Mouse (Mus musculus) midbrain, embryonic 11.5 days (tissue): ENCODE measurements around the gene Ethe1. TPM values are rescaled to one million over a fixed set of nuclear protein-coding genes. Genes with fewer than 3 reads are reported as not detected.

Experiments
- ATAC-seq: fragments of 200-750 bp; cut with Nextera tagmentation; 2 replicates; pipeline ENCODE4 v1.8.0; 2017; ENCODE audit warnings: moderate TSS enrichment, moderate library complexity; ENCODE audit not compliant: low FRiP score
- DNase-seq: peaks from one replicate; pipeline ENCODE4 v3.0.0; 2015; ENCODE audit warnings: low spot score; ENCODE audit errors: missing footprints
- H3K27ac ChIP-seq: fragments of 300-500 bp; sonication (generic); 2 replicates; pipeline ENCODE4 v1.5.1; 2014; ENCODE audit warnings: low read depth, low read length
- H3K27me3 ChIP-seq: fragments of 300-500 bp; sonication (generic); 2 replicates; pipeline ENCODE4 v1.6.1; 2014; ENCODE audit warnings: mild to moderate bottlenecking, low read length, moderate library complexity, mixed read lengths; ENCODE audit not compliant: control insufficient read depth, insufficient read depth
- H3K36me3 ChIP-seq: fragments of 300-500 bp; sonication (generic); 2 replicates; pipeline ENCODE4 v1.6.1; 2014; ENCODE audit warnings: mild to moderate bottlenecking, low read length, moderate library complexity, mixed read lengths; ENCODE audit not compliant: control insufficient read depth, insufficient read depth
- H3K4me1 ChIP-seq: fragments of 300-500 bp; sonication (generic); 2 replicates; pipeline ENCODE4 v1.6.1; 2014; ENCODE audit warnings: low read length; ENCODE audit not compliant: control insufficient read depth, insufficient read depth
- H3K4me2 ChIP-seq: fragments of 300-500 bp; sonication (generic); 2 replicates; pipeline ENCODE4 v1.6.1; 2014; ENCODE audit warnings: mild to moderate bottlenecking, moderate library complexity
- H3K4me3 ChIP-seq: fragments of 300-500 bp; sonication (generic); 2 replicates; pipeline ENCODE4 v1.5.1; 2014; ENCODE audit warnings: low read depth, low read length
- H3K9ac ChIP-seq: fragments of 300-500 bp; sonication (generic); 2 replicates; pipeline ENCODE4 v1.6.1; 2014; ENCODE audit warnings: low read length
- H3K9me3 ChIP-seq: fragments of 300-500 bp; sonication (generic); 2 replicates; pipeline ENCODE4 v1.6.1; 2016; ENCODE audit warnings: low read length; ENCODE audit not compliant: control insufficient read depth
- WGBS: fragments of 180-500 bp; shearing (Covaris S2); extraction: QIAGEN DNeasy Blood & Tissue Kit; methylation state at CpG from one replicate; pipeline ENCODE4 v1.1.7; 2014; 5-methylcytosine and 5-hydroxymethylcytosine counted together
- polyA plus RNA-seq: library from polyadenylated mRNA; unstranded; fragments of >200 nt; fragmentation: Nextera tagmentation; extraction: Ambion mirVana; gene quantifications from 2 replicates; pipeline ENCODE4 v1.2.1, GENCODE M21; 2014

Gene Ethe1
- polyA plus RNA-seq, 1 experiment from 2014 or later, result 18.8 TPM

GRCm38 (mm10) chr7:24547534-24548036 is 39.8 kb upstream of the Ethe1 start:
- WGBS, result 36% methylated on average over 13 of the region's 13 CpGs
- peak overlapping the region; percentile 81 for H3K9ac ChIP-seq
- ATAC-seq (no peak), DNase-seq (no peak)
- no peaks in the 10 kb centered on the region for H3K36me3 ChIP-seq
- peak overlapping the region; percentile 71 for H3K4me2 ChIP-seq
- H3K4me1 ChIP-seq, result peaks cover 12% of the 10 kb centered on the region
- H3K9me3 ChIP-seq, result no peaks in the 10 kb centered on the region
- H3K4me3 ChIP-seq, result peak overlapping the region; percentile 85
- H3K27me3 ChIP-seq, result no peaks in the 10 kb centered on the region
- H3K27ac ChIP-seq, result no peak overlapping the region

GRCm38 (mm10) chr7:24551985-24552759 is 35.2 kb upstream of the Ethe1 start:
- H3K4me1 ChIP-seq, result peaks cover 7% of the 10 kb centered on the region
- no peak overlapping the region for H3K4me2 ChIP-seq
- H3K36me3 ChIP-seq, result peaks cover 11% of the 10 kb centered on the region; the same call in 1 of the 2 replicates
- WGBS, result 91% methylated on average over 12 of the region's 12 CpGs
- no peaks in the 10 kb centered on the region for H3K27me3 ChIP-seq
- ATAC-seq, result no peak
- no peaks in the 10 kb centered on the region for H3K9me3 ChIP-seq
- DNase-seq, result no peak
- no peak overlapping the region for H3K27ac ChIP-seq
- H3K4me3 ChIP-seq, result no peak overlapping the region
- no peak overlapping the region for H3K9ac ChIP-seq

- Histone ChIP-seq H3K9ac (no peak overlapping the region), H3K4me1 (no peaks in the 10 kb centered on the region), H3K36me3 (peaks cover 11% of the 10 kb centered on the region; the same call in 1 of the 2 replicates), H3K4me2 (no peak overlapping the region), H3K4me3 (no peak overlapping the region), H3K27ac (no peak overlapping the region), H3K27me3 (no peaks in the 10 kb centered on the region), H3K9me3 (no peaks in the 10 kb centered on the region)
- DNase-seq (no peak), ATAC-seq (no peak)
- WGBS, result 94% methylated on average over 10 of the region's 10 CpGs
Measured at GRCm38 (mm10) chr7:24555786-24556185, 31.6 kb upstream of the Ethe1 start.

- Histone ChIP-seq H3K4me1 (no peaks in the 10 kb centered on the region), H3K9me3 (no peaks in the 10 kb centered on the region), H3K36me3 (peaks cover 11% of the 10 kb centered on the region), H3K27ac (no peak overlapping the region), H3K4me2 (no peak overlapping the region), H3K9ac (no peak overlapping the region), H3K4me3 (no peak overlapping the region), H3K27me3 (no peaks in the 10 kb centered on the region)
- DNase-seq (no peak), ATAC-seq (no peak)
- WGBS, result 92% methylated on average over 4 of the region's 4 CpGs
Measured at GRCm38 (mm10) chr7:24561450-24561849, 25.9 kb upstream of the Ethe1 start.

- H3K36me3 ChIP-seq, result peaks cover 16% of the 10 kb centered on the region
Measured at GRCm38 (mm10) chr7:24563191-24563836, 24.0 kb upstream of the Ethe1 start.

GRCm38 (mm10) chr7:24563837-24564206 is 23.5 kb upstream of the Ethe1 start:
- Histone ChIP-seq H3K4me3 (no peak overlapping the region), H3K4me2 (no peak overlapping the region), H3K4me1 (no peaks in the 10 kb centered on the region), H3K9ac (no peak overlapping the region), H3K27me3 (no peaks in the 10 kb centered on the region), H3K36me3 (peaks cover 16% of the 10 kb centered on the region), H3K9me3 (no peaks in the 10 kb centered on the region), H3K27ac (no peak overlapping the region)
- 0 out of 2 replicates have a peak, but pooled peaks have one; percentile 38 for ATAC-seq
- no peak for DNase-seq
- WGBS, result 91% methylated on average over 4 of the region's 4 CpGs

More at GRCm38 (mm10) chr7:24563191-24563836, 24.0 kb upstream of the Ethe1 start:
- WGBS, result 92% methylated on average over 8 of the region's 8 CpGs
- Histone ChIP-seq H3K9me3 (no peaks in the 10 kb centered on the region), H3K4me3 (no peak overlapping the region), H3K4me1 (no peaks in the 10 kb centered on the region), H3K27ac (no peak overlapping the region), H3K27me3 (no peaks in the 10 kb centered on the region), H3K9ac (no peak overlapping the region), H3K4me2 (no peak overlapping the region)
- no peak for DNase-seq
- ATAC-seq, result no peak

- H3K9me3 ChIP-seq, result no peaks in the 10 kb centered on the region
- peak; percentile 56 for ATAC-seq
- H3K4me3 ChIP-seq, result no peak overlapping the region
- no peaks in the 10 kb centered on the region for H3K27me3 ChIP-seq
- 60% methylated on average over 6 of the region's 6 CpGs for WGBS
- no peak overlapping the region for H3K27ac ChIP-seq
- H3K9ac ChIP-seq, result no peak overlapping the region
- H3K36me3 ChIP-seq, result peaks cover 16% of the 10 kb centered on the region
- no peak overlapping the region for H3K4me2 ChIP-seq
- DNase-seq, result peak; percentile 97
- H3K4me1 ChIP-seq, result no peaks in the 10 kb centered on the region
Measured at GRCm38 (mm10) chr7:24564607-24565265, 22.6 kb upstream of the Ethe1 start.

GRCm38 (mm10) chr7:24565627-24566026 is 21.7 kb upstream of the Ethe1 start:
- ATAC-seq (no peak), DNase-seq (no peak)
- H3K9me3 ChIP-seq, result no peaks in the 10 kb centered on the region
- 93% methylated on average over 11 of the region's 11 CpGs for WGBS
- no peak overlapping the region for H3K4me3 ChIP-seq
- H3K9ac ChIP-seq, result no peak overlapping the region
- H3K4me2 ChIP-seq, result no peak overlapping the region
- peaks cover 18% of the 10 kb centered on the region for H3K36me3 ChIP-seq
- no peaks in the 10 kb centered on the region for H3K27me3 ChIP-seq
- no peak overlapping the region for H3K27ac ChIP-seq
- no peaks in the 10 kb centered on the region for H3K4me1 ChIP-seq

GRCm38 (mm10) chr7:24566206-24566605 is 21.1 kb upstream of the Ethe1 start:
- no peak overlapping the region for H3K4me3 ChIP-seq
- 94% methylated on average over 9 of the region's 9 CpGs for WGBS
- H3K27me3 ChIP-seq, result no peaks in the 10 kb centered on the region
- H3K4me1 ChIP-seq, result no peaks in the 10 kb centered on the region
- no peaks in the 10 kb centered on the region for H3K9me3 ChIP-seq
- H3K36me3 ChIP-seq, result peaks cover 22% of the 10 kb centered on the region
- H3K27ac ChIP-seq, result no peak overlapping the region
- no peak overlapping the region for H3K9ac ChIP-seq
- DNase-seq, result no peak
- H3K4me2 ChIP-seq, result no peak overlapping the region
- no peak for ATAC-seq
